Mouse (Mus musculus): ENCODE data around the gene Arvcf.
A peak's percentile ranks its signal among the peaks of the same experiment; 100 is the strongest.

Arvcf gene

GRCm38 (mm10) chr16:18430641-18431212 is 82.7 kb downstream of the Arvcf start:
- DNase-seq (ENCODE audit: low spot score), result no peak

- no peak for DNase-seq (ENCODE audit: low spot score)
Observed at GRCm38 (mm10) chr16:18433341-18433920, 85.4 kb downstream of the Arvcf start.

GRCm38 (mm10) chr16:18436128-18436527 is 88.1 kb downstream of the Arvcf start:
- no peak for DNase-seq (ENCODE audit: low spot score)

- peak; percentile 80 for DNase-seq (ENCODE audit: low spot score)
Observed at GRCm38 (mm10) chr16:18443385-18443841, 95.4 kb downstream of the Arvcf start.

GRCm38 (mm10) chr16:18447243-18447642 is 99.3 kb downstream of the Arvcf start:
- no peak for DNase-seq (ENCODE audit: low spot score)

- no peak for DNase-seq (ENCODE audit: low spot score)
Observed at GRCm38 (mm10) chr16:18448104-18448503, 100.1 kb downstream of the Arvcf start.

GRCm38 (mm10) chr16:18449005-18449404 is 101.0 kb downstream of the Arvcf start:
- DNase-seq (ENCODE audit: low spot score), result no peak

GRCm38 (mm10) chr16:18451486-18452181 is 103.7 kb downstream of the Arvcf start:
- DNase-seq (ENCODE audit: low spot score), result no peak

- no peak for DNase-seq (ENCODE audit: low spot score)
Observed at GRCm38 (mm10) chr16:18452361-18452862, 104.4 kb downstream of the Arvcf start.

GRCm38 (mm10) chr16:18453846-18454245 is 105.9 kb downstream of the Arvcf start:
- no peak for DNase-seq (ENCODE audit: low spot score)

GRCm38 (mm10) chr16:18455407-18455806 is 107.4 kb downstream of the Arvcf start:
- no peak for DNase-seq (ENCODE audit: low spot score)
